ENCODE assay signal across 12 mouse cellular contexts in genomic region chr10:42464805-42465204, GRCm38 (mm10). TPM values are rescaled to one million over a fixed set of nuclear protein-coding genes. Genes with fewer than 3 reads are reported as not detected.
DNase-seq lines count a peak whose midpoint lies in the region; ATAC-seq and TF ChIP-seq lines count a peak whose summit lies in the region.
"Had no signal": no experiment of that assay in that cellular context is flagged by ENCODE, and none has a peak within 500 bp of the region (broad histone marks: within the 10 kb centered on the region; RNA-seq: fewer than 3 reads in every experiment).

No protein-coding gene starts in this region.

- TF ChIP-seq CTCF in lung, postnatal 0 days (IDR thresholded peaks at IDR 0.05), result no peak
- TF ChIP-seq CTCF in hindbrain, postnatal 0 days (IDR thresholded peaks at IDR 0.05; ENCODE audit: low read depth), result no peak

- H3K27me3 ChIP-seq in heart, embryonic 14.5 days (ENCODE audit: control insufficient read depth, insufficient read depth, low read length), result no peaks in the 10 kb centered on the region
- H3K27me3 ChIP-seq in lung, postnatal 0 days (replicated peaks; ENCODE audit: insufficient read depth, low read length), result no peaks in the 10 kb centered on the region
- no peaks in the 10 kb centered on the region for H3K27me3 ChIP-seq in intestine, embryonic 14.5 days (replicated peaks; ENCODE audit: control insufficient read depth, insufficient read depth, low read length)
- H3K27me3 ChIP-seq in hindbrain, postnatal 0 days (ENCODE audit: insufficient read depth, low read length), result no peaks in the 10 kb centered on the region
- H3K27me3 ChIP-seq: hindbrain, embryonic 13.5 days; liver, embryonic 13.5 days; midbrain, embryonic 12.5 days had no signal

- H3K4me3 ChIP-seq in heart, embryonic 14.5 days (ENCODE audit: control insufficient read depth in 1 of 2, insufficient read depth in 1 of 2, low read depth in 1 of 2, low read length in 2 of 2), result no peak overlapping the region
- H3K4me3 ChIP-seq in lung, postnatal 0 days (ENCODE audit: low read depth, low read length), result no peak overlapping the region
- H3K4me3 ChIP-seq in intestine, embryonic 14.5 days (ENCODE audit: low read depth, low read length), result no peak overlapping the region
- H3K4me3 ChIP-seq in hindbrain, postnatal 0 days (ENCODE audit: low read length), result no peak overlapping the region
- H3K4me3 ChIP-seq: hindbrain, embryonic 13.5 days; liver, embryonic 13.5 days; midbrain, embryonic 12.5 days had no signal

- no peak for TF ChIP-seq EP300 in lung, postnatal 0 days (IDR thresholded peaks at IDR 0.05)

- no peak overlapping the region for H3K9ac ChIP-seq in heart, embryonic 14.5 days (ENCODE audit: low read length)
- H3K9ac ChIP-seq in lung, postnatal 0 days (replicated peaks; ENCODE audit: low read depth), result no peak overlapping the region
- H3K9ac ChIP-seq in intestine, embryonic 14.5 days (ENCODE audit: low read length), result no peak overlapping the region
- H3K9ac ChIP-seq in hindbrain, postnatal 0 days (replicated peaks; ENCODE audit: low read length), result no peak overlapping the region
- H3K9ac ChIP-seq: hindbrain, embryonic 13.5 days; liver, embryonic 13.5 days; midbrain, embryonic 12.5 days had no signal

- H3K4me1 ChIP-seq in heart, embryonic 14.5 days (ENCODE audit: control insufficient read depth in 2 of 2, insufficient read depth in 2 of 2, low read length in 2 of 2), result peaks cover 15 to 17% of the 10 kb centered on the region in 2 experiments
- no peaks in the 10 kb centered on the region for H3K4me1 ChIP-seq in lung, postnatal 0 days (ENCODE audit: insufficient read depth, low read depth, low read length)
- H3K4me1 ChIP-seq in intestine, embryonic 14.5 days (replicated peaks; ENCODE audit: control insufficient read depth, insufficient read depth, low read length), result no peaks in the 10 kb centered on the region
- no peaks in the 10 kb centered on the region for H3K4me1 ChIP-seq in hindbrain, postnatal 0 days (ENCODE audit: insufficient read depth, low read length)
- H3K4me1 ChIP-seq: hindbrain, embryonic 13.5 days; midbrain, embryonic 12.5 days had no signal

- peaks cover under 1% of the 10 kb centered on the region; the same call in 1 of the 2 replicates for H3K9me3 ChIP-seq in heart, embryonic 14.5 days (ENCODE audit: control insufficient read depth, low read length)
- H3K9me3 ChIP-seq in lung, postnatal 0 days (ENCODE audit: low read length), result no peaks in the 10 kb centered on the region
- peaks cover under 1% of the 10 kb centered on the region; the same call in 1 of the 2 replicates for H3K9me3 ChIP-seq in intestine, embryonic 14.5 days (ENCODE audit: control insufficient read depth, low read length)
- H3K9me3 ChIP-seq in hindbrain, postnatal 0 days (ENCODE audit: low read length), result peaks cover 2% of the 10 kb centered on the region; the same call in 1 of the 2 replicates
- H3K9me3 ChIP-seq: hindbrain, embryonic 13.5 days; liver, embryonic 13.5 days; midbrain, embryonic 12.5 days had no signal

- peak overlapping the region; percentile 66 to 83 for H3K27ac ChIP-seq in heart, embryonic 14.5 days (replicated peaks in 1 of 2; ENCODE audit: control insufficient read depth in 1 of 2, insufficient read depth in 1 of 2, low read depth in 2 of 2, low read length in 2 of 2)
- peak overlapping the region; percentile 51; the same call in 1 of the 2 replicates for H3K27ac ChIP-seq in lung, postnatal 0 days (ENCODE audit: low read length)
- 0 out of 2 replicates have a peak overlapping the region, but pooled peaks have one; percentile 36 for H3K27ac ChIP-seq in intestine, embryonic 14.5 days (ENCODE audit: low read depth)
- no peak overlapping the region for H3K27ac ChIP-seq in hindbrain, postnatal 0 days
- H3K27ac ChIP-seq: hindbrain, embryonic 13.5 days; liver, embryonic 13.5 days; midbrain, embryonic 12.5 days had no signal

- no peak overlapping the region for H3K4me2 ChIP-seq in heart, embryonic 14.5 days (ENCODE audit: low read length)
- no peak overlapping the region for H3K4me2 ChIP-seq in lung, postnatal 0 days (replicated peaks; ENCODE audit: low read depth, low read length)
- no peak overlapping the region for H3K4me2 ChIP-seq in intestine, embryonic 14.5 days (ENCODE audit: low read length)
- no peak overlapping the region for H3K4me2 ChIP-seq in hindbrain, postnatal 0 days (ENCODE audit: low read depth, low read length)
- H3K4me2 ChIP-seq: hindbrain, embryonic 13.5 days; liver, embryonic 13.5 days; midbrain, embryonic 12.5 days had no signal

- DNase-seq in heart, adult 11 months, result no peak
- peak; percentile 14 for DNase-seq in lung, postnatal 0 days (ENCODE audit: low spot score)
- DNase-seq in lung, postnatal 36 days, result no peak
- DNase-seq in intestine, embryonic 14.5 days (ENCODE audit: low spot score), result no peak
- DNase-seq in urinary bladder, adult 18-20 months (ENCODE audit: low spot score in 2 of 2), result no peak
- no peak for DNase-seq in hindbrain, postnatal 0 days (ENCODE audit: low spot score)
- DNase-seq: cerebellum, adult 2 months; liver, embryonic 13.5 days; thymus, postnatal 4 days had no signal

- ATAC-seq in heart, embryonic 14.5 days (ENCODE audit: insufficient number of reproducible peaks, insufficient read depth, low FRiP score, low read depth), result no peak
- ATAC-seq in lung, postnatal 0 days, result peak; percentile 26; the same call in 1 of the 2 replicates
- no peak for ATAC-seq in intestine, embryonic 14.5 days (replicated peaks; ENCODE audit: low FRiP score, low TSS enrichment, low read depth)
- ATAC-seq in hindbrain, postnatal 0 days, result no peak

- 69% methylated on average over 14 of the region's 14 CpGs for WGBS in heart, embryonic 14.5 days
- WGBS in lung, postnatal 0 days, result 64% methylated on average over 14 of the region's 14 CpGs
- 64% methylated on average over 14 of the region's 14 CpGs for WGBS in intestine, embryonic 14.5 days
- WGBS in hindbrain, postnatal 0 days, result 80% methylated on average over 14 of the region's 14 CpGs

- H3K36me3 ChIP-seq in heart, embryonic 14.5 days (ENCODE audit: control insufficient read depth, insufficient read depth, low read length), result no peaks in the 10 kb centered on the region
- H3K36me3 ChIP-seq in lung, postnatal 0 days (ENCODE audit: insufficient read depth, low read length), result 0 out of 2 replicates have a peak, but pooled peaks cover 2% of the 10 kb centered on the region
- no peaks in the 10 kb centered on the region for H3K36me3 ChIP-seq in intestine, embryonic 14.5 days (ENCODE audit: control insufficient read depth, insufficient read depth, low read length)
- no peaks in the 10 kb centered on the region for H3K36me3 ChIP-seq in hindbrain, postnatal 0 days (ENCODE audit: insufficient read depth, low read length)
- H3K36me3 ChIP-seq: midbrain, embryonic 12.5 days had no signal

RNA-seq across cellular contexts. Expression of gene Afg1l, which starts 13.6 kb away (rescaled TPM):
- 15.4 and 15.9 TPM in 2 replicates for polyA plus RNA-seq in heart, embryonic 14.5 days (2014; fragmentation: Nextera tagmentation; extraction: Ambion mirVana)
- 7.1 and 9.4 TPM in 2 replicates for polyA plus RNA-seq in lung, postnatal 0 days (2015; fragmentation: Nextera tagmentation; extraction: Ambion mirVana)
- 8.0 and 8.3 TPM in 2 replicates for polyA plus RNA-seq in intestine, embryonic 14.5 days (2014; fragmentation: Nextera tagmentation; extraction: Ambion mirVana)
- 7.1 and 8.1 TPM in 2 replicates for total RNA-seq in hindbrain, postnatal 0 days (2014; rRNA removed)
- 6.6 and 7.9 TPM in 2 replicates for polyA plus RNA-seq in hindbrain, postnatal 0 days (2015; fragmentation: Nextera tagmentation; extraction: Ambion mirVana)

RNA-seq across cellular contexts. Expression of gene Snx3, which starts 37.0 kb away (rescaled TPM):
- polyA plus RNA-seq in heart, embryonic 14.5 days (2014; fragmentation: Nextera tagmentation; extraction: Ambion mirVana), result 340 and 342 TPM in 2 replicates
- polyA plus RNA-seq in lung, postnatal 0 days (2015; fragmentation: Nextera tagmentation; extraction: Ambion mirVana), result 317 and 344 TPM in 2 replicates
- polyA plus RNA-seq in intestine, embryonic 14.5 days (2014; fragmentation: Nextera tagmentation; extraction: Ambion mirVana), result 303 and 334 TPM in 2 replicates
- 129 and 134 TPM in 2 replicates for total RNA-seq in hindbrain, postnatal 0 days (2014; rRNA removed)
- polyA plus RNA-seq in hindbrain, postnatal 0 days (2015; fragmentation: Nextera tagmentation; extraction: Ambion mirVana), result 339 and 344 TPM in 2 replicates
